Mouse (Mus musculus) activated CD4-positive, CD25-positive, alpha-beta regulatory T cell, adult 4 months (primary cell): ENCODE data around the gene Pbx1. TPM values are rescaled to one million over a fixed set of nuclear protein-coding genes. Genes with fewer than 3 reads are reported as not detected.

Source experiments
- ATAC-seq: one replicate; pipeline ENCODE4 v1.8.0; 2017
- polyA plus RNA-seq, 2 experiments: library from polyadenylated mRNA; unstranded; fragments of 100-300 nt; shearing (Covaris generic); gene quantifications; one replicate each; pipeline ENCODE4 v1.2.1; 2017

Gene Pbx1
- polyA plus RNA-seq, 2 experiments from 2014 or later = 0.08 TPM; not detected in 1

GRCm38 (mm10) chr1:168383832-168384593 lies 48.1 kb downstream of the Pbx1 start:
- ATAC-seq = no peak

- ATAC-seq = no peak
These were observed 49.3 kb downstream of the Pbx1 start for GRCm38 (mm10) chr1:168382823-168383157.

- no peak for ATAC-seq
These were observed 49.8 kb downstream of the Pbx1 start for GRCm38 (mm10) chr1:168382106-168382822.

GRCm38 (mm10) chr1:168381451-168381850 lies 50.6 kb downstream of the Pbx1 start:
- ATAC-seq = no peak

GRCm38 (mm10) chr1:168380241-168380770 lies 51.8 kb downstream of the Pbx1 start:
- no peak for ATAC-seq

- no peak for ATAC-seq
These were observed 54.4 kb downstream of the Pbx1 start for GRCm38 (mm10) chr1:168377650-168378049.

- ATAC-seq = no peak
These were observed 55.7 kb downstream of the Pbx1 start for GRCm38 (mm10) chr1:168376330-168376729.

GRCm38 (mm10) chr1:168374953-168375600 lies 57.0 kb downstream of the Pbx1 start:
- no peak for ATAC-seq

- no peak for ATAC-seq
These were observed 60.0 kb downstream of the Pbx1 start for GRCm38 (mm10) chr1:168372089-168372488.

GRCm38 (mm10) chr1:168370966-168371365 lies 61.1 kb downstream of the Pbx1 start:
- no peak for ATAC-seq

GRCm38 (mm10) chr1:168366261-168366660 lies 65.8 kb downstream of the Pbx1 start:
- no peak for ATAC-seq

- no peak for ATAC-seq
These were observed 67.7 kb downstream of the Pbx1 start for GRCm38 (mm10) chr1:168364325-168364724.

GRCm38 (mm10) chr1:168363053-168363452 lies 69.0 kb downstream of the Pbx1 start:
- ATAC-seq = no peak

GRCm38 (mm10) chr1:168362464-168362863 lies 69.6 kb downstream of the Pbx1 start:
- no peak for ATAC-seq

- ATAC-seq = no peak
These were observed 74.1 kb downstream of the Pbx1 start for GRCm38 (mm10) chr1:168357680-168358611.

- no peak for ATAC-seq
These were observed 75.1 kb downstream of the Pbx1 start for GRCm38 (mm10) chr1:168356970-168357441.

GRCm38 (mm10) chr1:168355985-168356556 lies 76.0 kb downstream of the Pbx1 start:
- ATAC-seq = no peak

- ATAC-seq = no peak
These were observed 77.1 kb downstream of the Pbx1 start for GRCm38 (mm10) chr1:168354934-168355333.

GRCm38 (mm10) chr1:168348036-168348784 lies 83.9 kb downstream of the Pbx1 start:
- no peak for ATAC-seq

GRCm38 (mm10) chr1:168344918-168345317 lies 87.2 kb downstream of the Pbx1 start:
- no peak for ATAC-seq

- no peak for ATAC-seq
These were observed 87.8 kb downstream of the Pbx1 start for GRCm38 (mm10) chr1:168344262-168344661.
